Mouse (Mus musculus): Measurements from ENCODE around the gene Ssrp1. TPM values are rescaled to one million over a fixed set of nuclear protein-coding genes. Genes with fewer than 3 reads are reported as not detected.

Ssrp1 gene
- polyA plus RNA-seq, 1 experiment from 2014 or later, result 130 TPM

DNA sequence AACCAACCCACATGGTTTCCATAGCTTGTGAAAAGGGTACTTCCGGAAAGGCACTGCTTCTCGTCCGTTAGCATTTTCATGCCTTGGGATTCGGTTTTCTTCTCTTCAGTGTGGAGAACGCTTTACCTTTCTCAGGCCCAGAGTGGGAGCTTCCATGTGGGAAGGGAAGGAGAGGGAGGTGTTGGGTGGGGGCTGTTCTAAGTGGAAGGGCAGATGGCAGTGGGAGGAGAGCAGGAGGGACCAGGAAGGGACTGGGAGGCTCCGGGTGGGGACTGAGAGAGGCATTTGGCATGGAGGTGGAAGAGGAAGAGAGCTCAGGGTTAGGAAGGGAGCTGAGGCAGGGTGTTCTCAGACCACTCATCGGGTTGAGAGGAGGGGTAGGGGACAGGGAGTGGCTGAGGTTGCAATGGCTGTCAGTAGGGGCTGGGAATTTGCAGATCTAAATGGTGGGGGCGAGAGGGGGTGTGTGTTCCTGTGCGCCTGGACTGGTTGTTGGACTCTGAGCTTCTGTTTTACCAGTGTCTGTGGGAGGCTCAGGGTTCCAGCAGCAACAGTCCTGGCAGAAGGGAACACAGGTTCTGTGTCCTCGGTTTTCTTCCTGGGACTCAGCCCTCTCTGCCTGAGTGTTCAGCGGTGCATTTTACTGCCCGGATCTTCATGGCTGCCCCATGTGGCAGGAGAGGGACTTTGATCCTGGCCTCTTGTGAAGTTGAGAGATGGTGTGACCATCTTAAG is 28.3 kb downstream of the Ssrp1 start:
- Histone ChIP-seq H3K36me3 (ENCODE audit: control insufficient read depth, insufficient read depth, low read length) (peaks cover 46% of the 10 kb centered on the region), H3K9ac (ENCODE audit: low read length) (no peak overlapping the region), H3K27me3 (ENCODE audit: control insufficient read depth, insufficient read depth, low read length) (no peaks in the 10 kb centered on the region), H3K4me3 (ENCODE audit: control insufficient read depth in 1 of 2, insufficient read depth in 1 of 2, low read depth in 1 of 2, low read length in 2 of 2) (no peak overlapping the region), H3K27ac (replicated peaks in 1 of 2; ENCODE audit: control insufficient read depth in 1 of 2, insufficient read depth in 1 of 2, low read depth in 2 of 2, low read length in 2 of 2) (no peak overlapping the region), H3K4me2 (ENCODE audit: low read length) (no peak overlapping the region), H3K9me3 (ENCODE audit: control insufficient read depth, low read length) (no peaks in the 10 kb centered on the region), H3K4me1 (ENCODE audit: control insufficient read depth in 2 of 2, insufficient read depth in 2 of 2, low read length in 2 of 2) (peaks cover 12 to 20% of the 10 kb centered on the region in 2 experiments; a peak in 3 of 4 replicates)
- no peak for ATAC-seq (ENCODE audit: insufficient number of reproducible peaks, insufficient read depth, low FRiP score, low read depth)
- WGBS, result 85% methylated on average over 12 of the region's 12 CpGs

DNA sequence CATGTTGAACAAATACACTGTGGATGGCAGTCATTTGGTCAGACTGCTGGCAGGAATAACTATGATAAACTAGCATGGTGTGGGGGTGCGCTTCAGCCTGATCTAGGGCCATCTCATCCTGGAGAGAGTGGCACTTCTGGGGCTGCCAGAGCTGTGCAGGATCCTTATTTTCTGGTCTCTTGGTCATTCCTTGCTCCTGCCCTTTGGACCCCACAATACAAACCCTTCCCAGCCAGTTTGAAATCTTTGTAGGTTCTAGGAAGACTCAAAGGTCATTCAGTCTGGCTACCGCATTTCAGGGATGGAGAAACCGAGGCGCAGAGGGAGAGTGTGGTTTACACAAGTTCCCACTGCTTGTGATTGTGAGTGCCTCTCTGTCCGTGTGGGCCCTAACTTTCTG is 29.9 kb downstream of the Ssrp1 start:
- H3K27ac ChIP-seq (replicated peaks in 1 of 2; ENCODE audit: control insufficient read depth in 1 of 2, insufficient read depth in 1 of 2, low read depth in 2 of 2, low read length in 2 of 2), result no peak overlapping the region
- ATAC-seq (ENCODE audit: insufficient number of reproducible peaks, insufficient read depth, low FRiP score, low read depth), result no peak
- no peak overlapping the region for H3K4me2 ChIP-seq (ENCODE audit: low read length)
- H3K9me3 ChIP-seq (ENCODE audit: control insufficient read depth, low read length), result no peaks in the 10 kb centered on the region
- H3K27me3 ChIP-seq (ENCODE audit: control insufficient read depth, insufficient read depth, low read length), result no peaks in the 10 kb centered on the region
- no peak overlapping the region for H3K9ac ChIP-seq (ENCODE audit: low read length)
- peaks cover 59% of the 10 kb centered on the region for H3K36me3 ChIP-seq (ENCODE audit: control insufficient read depth, insufficient read depth, low read length)
- H3K4me3 ChIP-seq (ENCODE audit: control insufficient read depth in 1 of 2, insufficient read depth in 1 of 2, low read depth in 1 of 2, low read length in 2 of 2), result no peak overlapping the region
- WGBS, result 88% methylated on average over 5 of the region's 5 CpGs
- peaks cover 5 to 7% of the 10 kb centered on the region in 2 experiments; a peak in 2 of 4 replicates for H3K4me1 ChIP-seq (ENCODE audit: control insufficient read depth in 2 of 2, insufficient read depth in 2 of 2, low read length in 2 of 2)

DNA sequence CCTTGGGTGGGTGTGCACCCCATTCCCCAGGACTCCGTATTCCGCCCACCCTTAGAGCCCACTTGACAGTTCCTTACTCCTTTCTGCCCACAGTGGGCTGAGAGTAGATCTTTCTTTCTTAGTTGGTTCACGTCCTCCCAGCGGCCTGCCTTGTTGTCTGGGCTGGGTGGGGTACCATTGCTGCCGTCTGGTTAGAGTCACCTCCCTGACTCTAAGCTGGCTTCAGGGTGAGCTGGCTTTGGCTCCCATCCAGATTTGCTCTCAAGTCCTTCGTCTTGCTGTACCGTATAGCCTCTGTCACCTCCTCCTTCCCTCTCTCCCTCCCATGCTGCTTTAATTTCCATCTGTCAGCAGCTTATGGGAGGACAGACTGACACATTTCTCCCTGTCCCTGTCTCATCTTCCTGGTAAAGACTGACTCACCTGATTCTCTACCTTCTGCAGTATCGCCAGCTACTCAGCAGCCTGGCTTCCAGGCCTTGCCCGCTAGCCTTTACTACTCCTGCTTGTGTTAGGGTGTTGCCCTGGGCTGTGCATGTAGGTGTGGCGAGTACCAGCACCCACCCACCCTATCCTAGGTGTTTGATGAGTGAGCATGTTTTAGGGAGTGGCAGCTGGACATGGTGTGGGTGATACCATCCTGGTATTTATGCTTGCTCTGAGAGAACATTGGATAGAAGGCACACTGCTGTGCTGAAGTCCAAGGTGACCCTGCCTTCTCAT is 31.0 kb downstream of the Ssrp1 start:
- ATAC-seq (ENCODE audit: insufficient number of reproducible peaks, insufficient read depth, low FRiP score, low read depth), result no peak
- Histone ChIP-seq H3K9me3 (ENCODE audit: control insufficient read depth, low read length) (no peaks in the 10 kb centered on the region), H3K4me1 (ENCODE audit: control insufficient read depth in 2 of 2, insufficient read depth in 2 of 2, low read length in 2 of 2) (peaks cover 5 to 7% of the 10 kb centered on the region in 2 experiments; a peak in 2 of 4 replicates), H3K4me3 (ENCODE audit: control insufficient read depth in 1 of 2, insufficient read depth in 1 of 2, low read depth in 1 of 2, low read length in 2 of 2) (no peak overlapping the region), H3K9ac (ENCODE audit: low read length) (no peak overlapping the region), H3K27ac (replicated peaks in 1 of 2; ENCODE audit: control insufficient read depth in 1 of 2, insufficient read depth in 1 of 2, low read depth in 2 of 2, low read length in 2 of 2) (no peak overlapping the region), H3K4me2 (ENCODE audit: low read length) (no peak overlapping the region), H3K27me3 (ENCODE audit: control insufficient read depth, insufficient read depth, low read length) (no peaks in the 10 kb centered on the region), H3K36me3 (ENCODE audit: control insufficient read depth, insufficient read depth, low read length) (peaks cover 57% of the 10 kb centered on the region)
- 58% methylated on average over 10 of the region's 10 CpGs for WGBS

DNA sequence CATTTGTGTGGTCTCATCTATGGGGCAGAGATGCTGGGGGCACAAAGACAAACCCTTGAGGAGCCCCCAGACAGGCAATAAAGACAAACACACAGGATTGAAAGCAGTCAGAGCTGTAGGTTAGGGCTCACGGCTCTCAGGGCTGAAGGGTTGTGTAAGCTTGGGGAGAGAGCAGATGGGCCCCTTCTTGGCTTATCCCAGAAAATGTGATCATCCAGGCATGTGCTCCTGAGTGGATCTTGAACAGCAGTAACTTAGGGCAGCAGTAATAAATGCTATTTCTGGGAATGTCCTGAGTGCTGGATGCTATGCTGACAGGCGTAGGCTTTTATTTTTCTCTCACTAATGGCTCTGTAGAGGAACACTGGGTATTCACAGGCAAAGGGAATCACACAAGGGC is 31.6 kb downstream of the Ssrp1 start:
- Histone ChIP-seq H3K27ac (replicated peaks in 1 of 2; ENCODE audit: control insufficient read depth in 1 of 2, insufficient read depth in 1 of 2, low read depth in 2 of 2, low read length in 2 of 2) (no peak overlapping the region), H3K4me2 (ENCODE audit: low read length) (no peak overlapping the region), H3K9ac (ENCODE audit: low read length) (no peak overlapping the region), H3K36me3 (ENCODE audit: control insufficient read depth, insufficient read depth, low read length) (peaks cover 57% of the 10 kb centered on the region), H3K4me3 (ENCODE audit: control insufficient read depth in 1 of 2, insufficient read depth in 1 of 2, low read depth in 1 of 2, low read length in 2 of 2) (no peak overlapping the region), H3K9me3 (ENCODE audit: control insufficient read depth, low read length) (no peaks in the 10 kb centered on the region), H3K27me3 (ENCODE audit: control insufficient read depth, insufficient read depth, low read length) (no peaks in the 10 kb centered on the region), H3K4me1 (ENCODE audit: control insufficient read depth in 2 of 2, insufficient read depth in 2 of 2, low read length in 2 of 2) (peaks cover 5 to 7% of the 10 kb centered on the region in 2 experiments; a peak in 2 of 4 replicates)
- WGBS, result 68% methylated on average over 2 of the region's 2 CpGs
- ATAC-seq (ENCODE audit: insufficient number of reproducible peaks, insufficient read depth, low FRiP score, low read depth), result no peak

DNA sequence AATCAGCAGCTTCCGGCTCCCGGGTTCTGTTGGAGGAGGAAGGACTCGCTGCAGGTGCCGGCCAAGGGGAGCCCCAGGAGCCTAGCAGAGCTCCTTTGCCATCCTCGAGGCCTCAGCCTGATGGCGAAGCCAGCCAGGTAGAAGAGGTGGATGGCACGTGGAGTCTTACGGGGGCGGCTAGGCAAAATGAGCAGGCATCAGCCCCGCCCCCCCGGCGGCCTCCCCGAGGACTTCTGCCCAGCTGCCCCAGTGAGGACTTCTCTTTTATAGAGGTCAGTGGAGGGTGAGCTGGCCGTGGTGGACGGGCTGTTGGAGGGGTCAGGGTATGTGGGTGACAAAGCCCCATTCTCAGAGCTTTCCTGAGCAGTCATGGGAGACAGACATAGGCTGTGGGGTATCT is 33.1 kb downstream of the Ssrp1 start:
- peaks cover 5 to 7% of the 10 kb centered on the region in 2 experiments; a peak in 2 of 4 replicates for H3K4me1 ChIP-seq (ENCODE audit: control insufficient read depth in 2 of 2, insufficient read depth in 2 of 2, low read length in 2 of 2)
- H3K27me3 ChIP-seq (ENCODE audit: control insufficient read depth, insufficient read depth, low read length), result no peaks in the 10 kb centered on the region
- H3K36me3 ChIP-seq (ENCODE audit: control insufficient read depth, insufficient read depth, low read length), result peaks cover 49% of the 10 kb centered on the region
- no peak overlapping the region for H3K9ac ChIP-seq (ENCODE audit: low read length)
- no peak overlapping the region for H3K27ac ChIP-seq (replicated peaks in 1 of 2; ENCODE audit: control insufficient read depth in 1 of 2, insufficient read depth in 1 of 2, low read depth in 2 of 2, low read length in 2 of 2)
- H3K4me2 ChIP-seq (ENCODE audit: low read length), result no peak overlapping the region
- no peak for ATAC-seq (ENCODE audit: insufficient number of reproducible peaks, insufficient read depth, low FRiP score, low read depth)
- 69% methylated on average over 15 of the region's 15 CpGs for WGBS
- H3K9me3 ChIP-seq (ENCODE audit: control insufficient read depth, low read length), result no peaks in the 10 kb centered on the region
- no peak overlapping the region for H3K4me3 ChIP-seq (ENCODE audit: control insufficient read depth in 1 of 2, insufficient read depth in 1 of 2, low read depth in 1 of 2, low read length in 2 of 2)

DNA sequence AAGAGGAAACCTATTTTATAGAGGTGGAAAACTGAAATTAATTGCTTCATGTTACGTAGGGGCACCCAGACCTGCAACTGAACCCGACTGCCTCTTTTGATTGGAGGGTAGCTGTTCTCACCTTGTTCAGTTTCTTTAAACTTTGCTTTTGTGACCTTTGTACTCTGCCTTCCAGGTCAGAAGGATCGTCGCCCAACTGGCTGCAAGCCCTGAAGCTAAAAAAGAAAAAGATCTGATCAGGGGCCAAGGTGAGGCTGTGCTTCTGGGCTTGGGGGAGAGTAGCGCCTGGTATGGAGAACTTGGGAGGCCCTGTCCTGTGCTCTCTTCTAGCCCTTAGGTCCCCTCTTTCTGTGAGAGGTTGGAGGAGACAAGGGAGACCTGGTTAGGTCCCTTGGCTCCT is 34.9 kb downstream of the Ssrp1 start:
- Histone ChIP-seq H3K4me3 (ENCODE audit: control insufficient read depth in 1 of 2, insufficient read depth in 1 of 2, low read depth in 1 of 2, low read length in 2 of 2) (no peak overlapping the region), H3K4me1 (ENCODE audit: control insufficient read depth in 2 of 2, insufficient read depth in 2 of 2, low read length in 2 of 2) (peaks cover 5 to 7% of the 10 kb centered on the region in 2 experiments; a peak in 2 of 4 replicates), H3K4me2 (ENCODE audit: low read length) (no peak overlapping the region), H3K9me3 (ENCODE audit: control insufficient read depth, low read length) (no peaks in the 10 kb centered on the region), H3K27me3 (ENCODE audit: control insufficient read depth, insufficient read depth, low read length) (no peaks in the 10 kb centered on the region), H3K9ac (ENCODE audit: low read length) (no peak overlapping the region), H3K27ac (replicated peaks in 1 of 2; ENCODE audit: control insufficient read depth in 1 of 2, insufficient read depth in 1 of 2, low read depth in 2 of 2, low read length in 2 of 2) (no peak overlapping the region), H3K36me3 (ENCODE audit: control insufficient read depth, insufficient read depth, low read length) (peaks cover 40% of the 10 kb centered on the region)
- WGBS, result 89% methylated on average over 5 of the region's 5 CpGs
- no peak for ATAC-seq (ENCODE audit: insufficient number of reproducible peaks, insufficient read depth, low FRiP score, low read depth)

DNA sequence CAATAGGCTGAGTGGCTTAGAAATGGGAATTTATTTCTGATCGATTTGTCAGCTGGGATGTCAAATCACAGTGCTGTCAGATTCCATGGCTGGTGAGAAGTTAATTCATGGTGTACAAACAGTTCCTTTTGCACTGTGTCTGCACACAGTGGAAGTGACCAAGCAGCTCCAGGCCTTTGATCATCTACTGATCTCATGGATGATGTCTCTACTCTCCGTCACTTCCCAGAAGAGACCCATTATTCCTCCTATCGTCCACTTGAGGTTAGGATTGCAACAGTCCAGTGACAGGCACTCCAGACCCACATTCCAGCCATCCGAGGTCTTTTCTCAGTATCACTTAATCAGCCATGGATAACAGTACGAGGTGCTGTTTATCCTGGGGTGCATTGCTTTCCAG is 36.7 kb downstream of the Ssrp1 start:
- 54% methylated on average over 5 of the region's 5 CpGs for WGBS
- H3K9ac ChIP-seq (ENCODE audit: low read length), result no peak overlapping the region
- peaks cover 44% of the 10 kb centered on the region for H3K36me3 ChIP-seq (ENCODE audit: control insufficient read depth, insufficient read depth, low read length)
- no peak overlapping the region for H3K27ac ChIP-seq (replicated peaks in 1 of 2; ENCODE audit: control insufficient read depth in 1 of 2, insufficient read depth in 1 of 2, low read depth in 2 of 2, low read length in 2 of 2)
- H3K4me3 ChIP-seq (ENCODE audit: control insufficient read depth in 1 of 2, insufficient read depth in 1 of 2, low read depth in 1 of 2, low read length in 2 of 2), result no peak overlapping the region
- H3K4me2 ChIP-seq (ENCODE audit: low read length), result no peak overlapping the region
- H3K9me3 ChIP-seq (ENCODE audit: control insufficient read depth, low read length), result no peaks in the 10 kb centered on the region
- H3K4me1 ChIP-seq (ENCODE audit: control insufficient read depth in 2 of 2, insufficient read depth in 2 of 2, low read length in 2 of 2), result no peaks in the 10 kb centered on the region
- no peaks in the 10 kb centered on the region for H3K27me3 ChIP-seq (ENCODE audit: control insufficient read depth, insufficient read depth, low read length)
- no peak for ATAC-seq (ENCODE audit: insufficient number of reproducible peaks, insufficient read depth, low FRiP score, low read depth)

Data from heart, embryonic 14.5 days (tissue).